Mouse (Mus musculus) ES-Bruce4 (cell line): ENCODE results near the gene Kcnc3. TPM values are rescaled to one million over a fixed set of nuclear protein-coding genes. Genes with fewer than 3 reads are reported as not detected.

Source experiments
- H3K27ac ChIP-seq: 2 replicates; pipeline ENCODE4 v1.5.1; 2012; ENCODE audit warnings: low read length, inconsistent platforms; ENCODE audit not compliant: insufficient read depth
- H3K27me3 ChIP-seq: 2 replicates; pipeline ENCODE4 v1.6.1; 2012; ENCODE audit warnings: mild to moderate bottlenecking, low read length, inconsistent platforms; ENCODE audit not compliant: control insufficient read depth, poor library complexity, insufficient read depth, severe bottlenecking
- H3K36me3 ChIP-seq: 2 replicates; pipeline ENCODE4 v1.6.1; 2012; ENCODE audit warnings: inconsistent platforms, mild to moderate bottlenecking, low read length, moderate library complexity; ENCODE audit not compliant: control insufficient read depth, poor library complexity, insufficient read depth, severe bottlenecking
- H3K4me1 ChIP-seq: one replicate; pipeline ENCODE4 v1.8.1; 2011; ENCODE audit warnings: low read length; ENCODE audit not compliant: control insufficient read depth, insufficient read depth
- H3K4me3 ChIP-seq: 2 replicates; pipeline ENCODE4 v1.5.1; 2011; ENCODE audit warnings: low read depth, mild to moderate bottlenecking, low read length
- H3K9ac ChIP-seq: 2 replicates; pipeline ENCODE4 v1.6.1; 2012; ENCODE audit warnings: low read depth, mild to moderate bottlenecking, inconsistent platforms; ENCODE audit not compliant: poor library complexity, severe bottlenecking
- H3K9me3 ChIP-seq: replicated peaks from 2 replicates; pipeline ENCODE4 v1.6.1; 2012; ENCODE audit warnings: mild to moderate bottlenecking, low read length, inconsistent platforms; ENCODE audit not compliant: control insufficient read depth, poor library complexity, insufficient read depth, severe bottlenecking
- CTCF ChIP-seq: IDR thresholded peaks from one replicate; pipeline ENCODE4 v1.8.1; 2011; ENCODE audit warnings: low read depth, low read length
- EP300 ChIP-seq: IDR thresholded peaks from 2 replicates; pipeline ENCODE4 v1.6.1; 2011; ENCODE audit warnings: low read depth, low read length; ENCODE audit not compliant: insufficient read depth
- POLR2A ChIP-seq: IDR thresholded peaks from one replicate; pipeline ENCODE4 v1.8.1; 2011; ENCODE audit warnings: low read length; ENCODE audit not compliant: insufficient read depth
- polyA plus RNA-seq: library from polyadenylated mRNA; stranded (reverse); fragments of >200 nt; gene quantifications from 2 replicates; pipeline ENCODE4 v1.2.4, GENCODE M21; 2011; ENCODE audit warnings: low read depth; ENCODE audit not compliant: missing spikeins, insufficient read depth, insufficient read length

Gene Kcnc3
- polyA plus RNA-seq, 1 experiment = 12.3 TPM

DNA sequence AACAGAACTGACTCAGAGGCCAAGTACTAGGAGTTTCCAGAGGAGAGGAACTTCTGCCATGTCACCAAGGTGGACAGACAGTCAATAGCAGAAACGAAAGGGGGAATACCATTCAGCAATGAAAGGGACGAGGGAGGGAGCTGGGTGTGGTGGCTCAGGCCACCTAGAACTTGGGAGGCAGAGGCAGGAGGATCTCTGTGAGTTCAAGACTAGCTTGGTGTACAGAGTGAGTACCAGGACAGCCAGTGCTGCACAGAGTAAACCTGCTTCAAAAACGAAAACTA lies 34.0 kb downstream of the Kcnc3 start:
- H3K27ac ChIP-seq = no peak overlapping the region
- H3K9ac ChIP-seq = no peak overlapping the region
- no peaks in the 10 kb centered on the region for H3K9me3 ChIP-seq
- H3K27me3 ChIP-seq = no peaks in the 10 kb centered on the region
- TF ChIP-seq EP300 (no peak), POLR2A (no peak)
- no peaks in the 10 kb centered on the region for H3K36me3 ChIP-seq
- no peaks in the 10 kb centered on the region for H3K4me1 ChIP-seq
- no peak overlapping the region for H3K4me3 ChIP-seq

DNA sequence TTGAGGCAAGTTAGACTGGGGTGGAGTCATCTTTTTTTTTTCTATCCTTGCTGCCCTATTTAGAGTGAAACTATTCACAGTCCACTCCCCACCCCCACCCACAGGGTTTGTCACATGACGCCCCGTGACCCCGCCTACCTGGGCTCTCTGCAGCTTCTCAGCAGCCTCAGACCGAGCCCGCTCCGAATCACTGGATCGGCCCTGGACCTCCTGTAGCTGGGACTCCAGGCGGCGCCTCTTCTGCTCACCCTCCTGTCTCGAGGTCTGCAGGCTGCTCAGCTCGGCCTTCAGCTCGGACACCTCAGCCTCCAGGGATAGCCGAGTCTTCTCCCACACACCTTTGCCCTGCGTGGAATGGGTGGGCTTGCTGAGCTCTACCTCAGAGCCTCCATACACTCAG lies 34.4 kb downstream of the Kcnc3 start:
- no peaks in the 10 kb centered on the region for H3K9me3 ChIP-seq
- TF ChIP-seq CTCF (no peak), EP300 (no peak), POLR2A (no peak)

DNA sequence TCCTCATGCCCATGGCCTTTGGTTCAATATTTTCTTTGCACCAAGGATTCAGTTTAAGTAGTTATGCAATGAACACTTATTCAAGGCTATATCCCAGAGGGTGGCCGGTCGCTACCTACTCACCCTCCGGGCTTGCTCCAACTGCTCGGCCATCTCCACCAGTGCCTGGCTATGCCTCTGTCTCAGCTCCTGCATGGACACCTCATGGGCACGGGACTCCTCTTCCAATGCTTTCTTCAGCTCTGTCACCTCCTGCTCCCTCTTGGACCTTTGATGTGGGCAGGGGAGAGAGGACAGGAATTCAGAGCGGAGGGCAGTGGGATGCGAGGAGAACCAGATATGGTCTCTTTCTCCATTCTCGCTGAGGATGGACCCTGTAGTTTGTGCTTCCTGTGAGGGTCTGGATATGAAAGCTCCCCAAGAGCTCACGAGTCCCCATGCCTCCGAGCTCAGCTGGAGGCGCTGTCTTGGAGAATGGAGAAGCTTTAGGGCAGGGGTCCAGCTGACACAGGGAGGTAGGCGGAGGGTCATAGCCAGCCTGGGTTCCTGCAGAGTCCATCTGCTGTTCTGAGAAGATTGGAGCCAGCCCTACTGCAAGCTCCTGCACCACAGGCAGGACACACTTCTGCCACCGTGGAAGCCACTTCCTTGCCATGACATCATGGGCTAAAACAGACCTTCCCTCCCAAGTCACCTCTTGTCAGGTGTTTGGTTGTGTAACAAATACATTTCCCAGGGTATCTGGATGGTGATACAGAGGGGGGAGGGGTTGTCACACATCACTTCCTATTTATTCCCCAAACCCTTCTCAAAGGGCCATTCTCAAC lies 35.0 kb downstream of the Kcnc3 start:
- no peaks in the 10 kb centered on the region for H3K9me3 ChIP-seq
- no peak overlapping the region for H3K4me3 ChIP-seq
- no peak overlapping the region for H3K27ac ChIP-seq
- H3K36me3 ChIP-seq = no peaks in the 10 kb centered on the region
- no peaks in the 10 kb centered on the region for H3K27me3 ChIP-seq
- no peak overlapping the region for H3K9ac ChIP-seq
- no peak for TF ChIP-seq EP300
- no peak for TF ChIP-seq POLR2A
- no peak for TF ChIP-seq CTCF
- H3K4me1 ChIP-seq = peaks cover 2% of the 10 kb centered on the region

More for the DNA sequence above, 34.4 kb downstream of the Kcnc3 start:
- H3K4me1 ChIP-seq = no peaks in the 10 kb centered on the region
- H3K36me3 ChIP-seq = no peaks in the 10 kb centered on the region
- no peak overlapping the region for H3K9ac ChIP-seq
- no peaks in the 10 kb centered on the region for H3K27me3 ChIP-seq
- H3K27ac ChIP-seq = no peak overlapping the region
- H3K4me3 ChIP-seq = no peak overlapping the region

DNA sequence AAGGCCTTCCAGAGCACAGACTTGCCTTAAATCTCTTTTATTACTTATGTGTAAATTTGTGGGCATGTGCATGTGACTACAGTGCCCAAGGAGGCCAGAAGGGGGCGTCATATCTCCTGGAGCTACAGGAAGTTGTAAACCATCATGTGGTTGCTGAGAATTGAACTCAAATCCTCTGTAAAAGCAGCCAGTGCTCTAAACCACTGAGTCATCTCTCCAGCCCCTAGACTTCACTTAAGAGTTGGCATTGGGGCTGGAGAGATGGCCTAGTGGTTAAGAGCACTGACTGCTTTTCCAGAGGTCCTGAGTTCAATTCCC lies 35.6 kb downstream of the Kcnc3 start:
- TF ChIP-seq EP300 (no peak), CTCF (no peak), POLR2A (no peak)
- no peak overlapping the region for H3K4me3 ChIP-seq
- H3K27ac ChIP-seq = no peak overlapping the region
- no peaks in the 10 kb centered on the region for H3K9me3 ChIP-seq
- H3K4me1 ChIP-seq = peaks cover 2% of the 10 kb centered on the region
- no peaks in the 10 kb centered on the region for H3K27me3 ChIP-seq
- no peak overlapping the region for H3K9ac ChIP-seq
- H3K36me3 ChIP-seq = no peaks in the 10 kb centered on the region

DNA sequence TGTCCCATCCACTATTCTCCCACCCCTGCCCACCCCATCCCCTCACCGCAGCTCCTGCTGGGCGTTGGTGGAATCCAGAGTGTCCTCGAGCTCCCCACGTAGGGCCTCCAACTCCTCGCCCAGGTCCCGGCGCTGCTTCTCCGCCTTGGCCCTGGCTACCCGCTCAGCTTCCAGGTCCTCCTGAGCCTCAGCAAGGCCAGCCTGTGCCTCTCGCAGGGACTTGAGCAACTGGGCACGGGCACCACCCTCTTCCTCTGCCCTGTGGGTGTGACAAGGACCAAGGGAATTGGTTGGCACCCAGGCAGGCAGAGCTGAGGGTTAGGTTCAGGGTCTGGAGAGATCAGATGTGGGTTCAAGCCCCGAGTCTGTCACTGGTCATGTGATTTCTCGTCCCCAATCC lies 36.5 kb downstream of the Kcnc3 start:
- TF ChIP-seq CTCF (no peak), POLR2A (no peak), EP300 (no peak)
- H3K27ac ChIP-seq = no peak overlapping the region
- no peak overlapping the region for H3K4me3 ChIP-seq
- H3K9me3 ChIP-seq = no peaks in the 10 kb centered on the region
- H3K27me3 ChIP-seq = no peaks in the 10 kb centered on the region
- H3K4me1 ChIP-seq = peaks cover 2% of the 10 kb centered on the region
- no peaks in the 10 kb centered on the region for H3K36me3 ChIP-seq
- H3K9ac ChIP-seq = no peak overlapping the region

DNA sequence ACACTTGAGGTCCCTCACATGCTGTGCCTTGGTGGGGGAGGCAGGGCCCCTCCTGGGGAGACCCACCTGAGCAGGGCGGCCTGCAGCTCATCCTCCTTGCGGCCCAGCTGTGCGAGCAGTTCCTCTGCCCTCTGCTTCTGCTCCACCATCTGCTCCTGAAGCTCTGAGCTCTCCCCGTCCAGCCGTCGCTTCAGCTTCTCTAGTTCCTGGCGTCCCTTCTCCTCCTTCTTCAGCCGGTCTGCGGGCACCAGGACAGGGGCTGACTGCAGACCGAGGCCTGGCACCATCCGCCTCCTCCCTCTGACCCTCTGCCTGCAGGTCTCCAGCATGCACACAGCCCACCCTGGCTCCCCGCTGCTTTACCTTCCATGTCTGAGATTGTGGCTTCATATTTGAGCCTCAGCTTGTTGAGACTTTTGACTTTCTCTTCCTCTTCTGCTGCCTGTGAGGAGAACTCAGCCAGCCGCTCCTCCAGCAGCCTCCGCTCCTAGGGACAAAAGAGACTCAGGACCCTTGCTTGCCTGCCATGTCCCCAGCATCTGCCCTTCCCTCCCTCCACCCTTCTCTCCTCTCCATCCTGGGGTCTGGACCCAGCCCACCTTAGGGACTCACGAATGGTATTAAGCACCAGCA lies 38.1 kb downstream of the Kcnc3 start:
- Histone ChIP-seq H3K4me3 (no peak overlapping the region), H3K4me1 (peaks cover 6% of the 10 kb centered on the region), H3K27me3 (no peaks in the 10 kb centered on the region), H3K9ac (no peak overlapping the region), H3K36me3 (no peaks in the 10 kb centered on the region), H3K27ac (no peak overlapping the region), H3K9me3 (no peaks in the 10 kb centered on the region)
- TF ChIP-seq EP300 = no peak
- no peak for TF ChIP-seq POLR2A
- TF ChIP-seq CTCF = no peak
